Mouse (Mus musculus): ENCODE measurements around the gene Unc93a.
"Not testable (repeated sequence)": the region's sequence is repeated elsewhere in the genome, so short reads cannot be mapped to it uniquely, and the experiment has no call there.

DNA sequence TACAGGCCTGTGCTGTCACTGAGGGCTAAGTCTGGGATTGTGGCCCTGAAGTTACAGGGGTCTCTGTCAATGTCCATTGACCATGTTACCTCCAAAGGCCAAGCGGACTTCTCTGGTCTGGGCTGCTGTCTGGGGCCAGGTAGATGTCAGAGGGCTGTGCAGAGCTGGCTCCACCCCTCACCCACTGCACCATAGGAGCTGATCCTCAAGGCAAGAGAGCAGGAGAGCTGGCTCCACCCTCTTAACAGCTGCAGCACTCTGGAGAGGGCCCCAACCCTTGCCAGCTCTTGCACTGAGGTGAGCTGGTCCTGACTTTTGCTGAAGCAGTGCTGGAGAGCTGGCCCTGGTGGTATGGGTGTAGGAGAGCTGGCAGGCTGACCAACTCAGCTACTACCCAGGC is 46.2 kb upstream of the Unc93a start:
- TF ChIP-seq REST (IDR thresholded peaks at IDR 0.05; ENCODE audit: insufficient read depth, insufficient read length); MAX (IDR thresholded peaks at IDR 0.05; ENCODE audit: low read depth); POLR2A (IDR thresholded peaks at IDR 0.05; ENCODE audit: insufficient read length, low read depth); USF1 (IDR thresholded peaks at IDR 0.05; ENCODE audit: low read depth); CEBPB (IDR thresholded peaks at IDR 0.05; ENCODE audit: insufficient read depth, poor library complexity, severe bottlenecking); SRF (IDR thresholded peaks at IDR 0.05; ENCODE audit: control insufficient read depth, insufficient read length, low read depth); E2F4 (IDR thresholded peaks at IDR 0.05; ENCODE audit: insufficient read depth); POLR2AphosphoS2 (IDR thresholded peaks at IDR 0.05; ENCODE audit: insufficient read length, low read depth); TCF3 (IDR thresholded peaks at IDR 0.05; ENCODE audit: insufficient read length, low read depth): not testable (repeated sequence)
